Mouse (Mus musculus) olfactory bulb, adult 2 months (tissue): ENCODE measurements around the gene Cyp2c23.

Experiments used
- CTCF ChIP-seq: fragments of 200-500 bp; IDR thresholded peaks from 2 replicates; pipeline ENCODE4 v1.5.1; 2012; ENCODE audit warnings: low read depth, mild to moderate bottlenecking, low read length, moderate library complexity; ENCODE audit not compliant: insufficient read depth
- POLR2A ChIP-seq: fragments of 200-500 bp; IDR thresholded peaks from 2 replicates; pipeline ENCODE4 v1.6.1; 2012; ENCODE audit warnings: mild to moderate bottlenecking, low read depth, low read length, moderate library complexity; ENCODE audit not compliant: insufficient read depth

DNA sequence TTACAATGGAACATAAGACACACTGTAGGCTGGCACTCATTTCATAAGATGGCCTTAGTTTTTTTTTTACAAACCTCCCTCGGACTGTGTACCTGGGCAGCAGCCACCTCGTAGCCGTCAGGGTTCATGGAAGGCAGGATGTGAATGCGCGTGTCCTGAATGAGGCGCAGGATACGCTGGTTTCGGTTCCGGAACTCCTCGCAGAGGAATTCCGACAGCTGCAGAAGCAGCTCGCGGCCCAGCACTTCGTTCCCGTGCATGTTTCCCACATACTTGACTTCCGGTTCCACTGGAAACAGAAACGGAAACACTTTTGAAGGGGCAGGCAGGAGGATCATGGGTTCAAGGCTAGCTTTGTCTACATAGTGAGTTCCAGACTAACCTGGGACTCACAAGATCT lies 48.3 kb downstream of the Cyp2c23 start:
- TF ChIP-seq CTCF: no peak
- TF ChIP-seq POLR2A: no peak
